ENCODE assay signal across 7 mouse cellular contexts in genomic region chr5:21787186-21788105, GRCm38 (mm10). TPM values are rescaled to one million over a fixed set of nuclear protein-coding genes. Genes with fewer than 3 reads are reported as not detected.
DNase-seq lines count a peak whose midpoint lies in the region; ATAC-seq and TF ChIP-seq lines count a peak whose summit lies in the region.

No protein-coding gene starts in this region.

- H3K4me1 ChIP-seq in lung, postnatal 0 days (ENCODE audit: insufficient read depth, low read depth, low read length): 0 out of 2 replicates have a peak, but pooled peaks cover 6% of the 10 kb centered on the region
- H3K4me1 ChIP-seq in forebrain, embryonic 11.5 days (replicated peaks; ENCODE audit: control insufficient read depth, insufficient read depth, low read length): peaks cover 4% of the 10 kb centered on the region; the same call in 1 of the 2 replicates
- peaks cover 25% of the 10 kb centered on the region for H3K4me1 ChIP-seq in limb, embryonic 12.5 days (replicated peaks)
- peaks cover 7% of the 10 kb centered on the region for H3K4me1 ChIP-seq in stomach, embryonic 14.5 days (ENCODE audit: control insufficient read depth, insufficient read depth, low read length)

- peak overlapping the region; percentile 97 for H3K4me3 ChIP-seq in lung, postnatal 0 days (ENCODE audit: low read depth, low read length)
- H3K4me3 ChIP-seq in forebrain, embryonic 11.5 days (ENCODE audit: low read depth, low read length): peak overlapping the region; percentile 76
- peak overlapping the region; percentile 88 for H3K4me3 ChIP-seq in limb, embryonic 12.5 days (replicated peaks)
- H3K4me3 ChIP-seq in stomach, embryonic 14.5 days (ENCODE audit: low read depth, low read length): peak overlapping the region; percentile 96

- H3K27ac ChIP-seq in lung, postnatal 0 days (ENCODE audit: low read length): peak overlapping the region; percentile 87
- H3K27ac ChIP-seq in forebrain, embryonic 11.5 days (ENCODE audit: low read depth, low read length): peak overlapping the region; percentile 81; the same call in 1 of the 2 replicates
- H3K27ac ChIP-seq in limb, embryonic 12.5 days: no peak overlapping the region
- H3K27ac ChIP-seq in stomach, embryonic 14.5 days (ENCODE audit: low read length): 0 out of 2 replicates have a peak overlapping the region, but pooled peaks have one; percentile 77

- H3K9ac ChIP-seq in lung, postnatal 0 days (replicated peaks; ENCODE audit: low read depth): peak overlapping the region; percentile 96
- H3K9ac ChIP-seq in forebrain, embryonic 11.5 days (ENCODE audit: low read length): peak overlapping the region; percentile 80
- peak overlapping the region; percentile 88 for H3K9ac ChIP-seq in limb, embryonic 12.5 days (replicated peaks)
- peak overlapping the region; percentile 93 for H3K9ac ChIP-seq in stomach, embryonic 14.5 days (replicated peaks; ENCODE audit: low read depth, low read length)

- peaks cover 6% of the 10 kb centered on the region; the same call in 1 of the 2 replicates for H3K36me3 ChIP-seq in lung, postnatal 0 days (ENCODE audit: insufficient read depth, low read length)
- H3K36me3 ChIP-seq in forebrain, embryonic 11.5 days (ENCODE audit: control insufficient read depth, insufficient read depth, low read length): no peaks in the 10 kb centered on the region
- H3K36me3 ChIP-seq in limb, embryonic 12.5 days: peaks cover 31% of the 10 kb centered on the region
- H3K36me3 ChIP-seq in stomach, embryonic 14.5 days (ENCODE audit: control insufficient read depth, insufficient read depth, low read length): peaks cover under 1% of the 10 kb centered on the region; the same call in 1 of the 2 replicates

- WGBS in lung, postnatal 0 days: 30% methylated on average over 11 of the region's 11 CpGs
- 40% methylated on average over 11 of the region's 11 CpGs for WGBS in forebrain, embryonic 11.5 days
- WGBS in limb, embryonic 12.5 days: 38% methylated on average over 11 of the region's 11 CpGs
- 35% methylated on average over 11 of the region's 11 CpGs for WGBS in stomach, embryonic 14.5 days

- TF ChIP-seq EP300 in lung, postnatal 0 days (IDR thresholded peaks at IDR 0.05): no peak

- TF ChIP-seq CTCF in lung, postnatal 0 days (IDR thresholded peaks at IDR 0.05): no peak

- DNase-seq in lung, postnatal 0 days (ENCODE audit: low spot score): no peak
- DNase-seq in lung, postnatal 25 days (ENCODE audit: low spot score): no peak
- DNase-seq in forebrain, embryonic 11.5 days (ENCODE audit: low spot score): no peak
- no peak for DNase-seq in frontal cortex, postnatal 36 days (ENCODE audit: low spot score in 2 of 2)
- no peak for DNase-seq in adrenal gland, adult (ENCODE audit: inconsistent age in 2 of 2, low spot score in 1 of 2)

- ATAC-seq in lung, postnatal 0 days: no peak
- no peak for ATAC-seq in forebrain, embryonic 11.5 days (replicated peaks; ENCODE audit: low FRiP score)
- ATAC-seq in limb, embryonic 12.5 days (ENCODE audit: insufficient number of reproducible peaks, insufficient read depth, low FRiP score, low TSS enrichment, low read depth): no peak
- ATAC-seq in stomach, embryonic 14.5 days (ENCODE audit: insufficient number of reproducible peaks, insufficient read depth, low FRiP score, low read depth): no peak

- no peaks in the 10 kb centered on the region for H3K9me3 ChIP-seq in lung, postnatal 0 days (ENCODE audit: low read length)
- no peaks in the 10 kb centered on the region for H3K9me3 ChIP-seq in forebrain, embryonic 11.5 days (ENCODE audit: control insufficient read depth, low read length)
- no peaks in the 10 kb centered on the region for H3K9me3 ChIP-seq in limb, embryonic 12.5 days
- H3K9me3 ChIP-seq in stomach, embryonic 14.5 days (ENCODE audit: control insufficient read depth, low read depth, low read length): no peaks in the 10 kb centered on the region

- H3K4me2 ChIP-seq in lung, postnatal 0 days (replicated peaks; ENCODE audit: low read depth, low read length): peak overlapping the region; percentile 70
- peak overlapping the region; percentile 52 for H3K4me2 ChIP-seq in forebrain, embryonic 11.5 days (ENCODE audit: low read depth, low read length, severe bottlenecking)
- H3K4me2 ChIP-seq in limb, embryonic 12.5 days: peak overlapping the region; percentile 65
- peak overlapping the region; percentile 55 for H3K4me2 ChIP-seq in stomach, embryonic 14.5 days (replicated peaks; ENCODE audit: low read depth, low read length)

- no peaks in the 10 kb centered on the region for H3K27me3 ChIP-seq in lung, postnatal 0 days (replicated peaks; ENCODE audit: insufficient read depth, low read length)
- H3K27me3 ChIP-seq in forebrain, embryonic 11.5 days (ENCODE audit: control insufficient read depth, insufficient read depth, low read length): no peaks in the 10 kb centered on the region
- no peaks in the 10 kb centered on the region for H3K27me3 ChIP-seq in limb, embryonic 12.5 days
- H3K27me3 ChIP-seq in stomach, embryonic 14.5 days (ENCODE audit: control insufficient read depth, insufficient read depth, low read length): no peaks in the 10 kb centered on the region

RNA-seq across cellular contexts. Expression of gene Psmc2, which starts 2.4 kb away (rescaled TPM):
- 105 and 108 TPM in 2 replicates for polyA plus RNA-seq in lung, postnatal 0 days (2015; fragmentation: Nextera tagmentation; extraction: Ambion mirVana)
- polyA plus RNA-seq in forebrain, embryonic 11.5 days (2014; fragmentation: Nextera tagmentation; extraction: Ambion mirVana): 236 and 240 TPM in 2 replicates
- 194 and 207 TPM in 2 replicates for polyA plus RNA-seq in limb, embryonic 12.5 days (2016; fragmentation: Nextera tagmentation; extraction: Ambion mirVana)
- polyA plus RNA-seq in stomach, embryonic 14.5 days (2014; fragmentation: Nextera tagmentation; extraction: Ambion mirVana): 158 and 162 TPM in 2 replicates

RNA-seq across cellular contexts. Expression of gene Dnajc2, which starts 2.4 kb away (rescaled TPM):
- polyA plus RNA-seq in lung, postnatal 0 days (2015; fragmentation: Nextera tagmentation; extraction: Ambion mirVana): 34.2 and 35.4 TPM in 2 replicates
- 102 TPM in 2 replicates for polyA plus RNA-seq in forebrain, embryonic 11.5 days (2014; fragmentation: Nextera tagmentation; extraction: Ambion mirVana)
- polyA plus RNA-seq in limb, embryonic 12.5 days (2016; fragmentation: Nextera tagmentation; extraction: Ambion mirVana): 79.7 and 81.9 TPM in 2 replicates
- 64.2 and 68.0 TPM in 2 replicates for polyA plus RNA-seq in stomach, embryonic 14.5 days (2014; fragmentation: Nextera tagmentation; extraction: Ambion mirVana)

RNA-seq across cellular contexts. Expression of gene Pmpcb, which starts 50.5 kb away (rescaled TPM):
- 41.8 and 49.0 TPM in 2 replicates for polyA plus RNA-seq in lung, postnatal 0 days (2015; fragmentation: Nextera tagmentation; extraction: Ambion mirVana)
- 98.6 and 99.3 TPM in 2 replicates for polyA plus RNA-seq in forebrain, embryonic 11.5 days (2014; fragmentation: Nextera tagmentation; extraction: Ambion mirVana)
- polyA plus RNA-seq in limb, embryonic 12.5 days (2016; fragmentation: Nextera tagmentation; extraction: Ambion mirVana): 84.8 and 91.8 TPM in 2 replicates
- polyA plus RNA-seq in stomach, embryonic 14.5 days (2014; fragmentation: Nextera tagmentation; extraction: Ambion mirVana): 83.7 and 84.3 TPM in 2 replicates
